Mouse (Mus musculus): ENCODE measurements around the gene Pink1.
A peak's percentile ranks its signal among the peaks of the same experiment; 100 is the strongest.

Gene Pink1

DNA sequence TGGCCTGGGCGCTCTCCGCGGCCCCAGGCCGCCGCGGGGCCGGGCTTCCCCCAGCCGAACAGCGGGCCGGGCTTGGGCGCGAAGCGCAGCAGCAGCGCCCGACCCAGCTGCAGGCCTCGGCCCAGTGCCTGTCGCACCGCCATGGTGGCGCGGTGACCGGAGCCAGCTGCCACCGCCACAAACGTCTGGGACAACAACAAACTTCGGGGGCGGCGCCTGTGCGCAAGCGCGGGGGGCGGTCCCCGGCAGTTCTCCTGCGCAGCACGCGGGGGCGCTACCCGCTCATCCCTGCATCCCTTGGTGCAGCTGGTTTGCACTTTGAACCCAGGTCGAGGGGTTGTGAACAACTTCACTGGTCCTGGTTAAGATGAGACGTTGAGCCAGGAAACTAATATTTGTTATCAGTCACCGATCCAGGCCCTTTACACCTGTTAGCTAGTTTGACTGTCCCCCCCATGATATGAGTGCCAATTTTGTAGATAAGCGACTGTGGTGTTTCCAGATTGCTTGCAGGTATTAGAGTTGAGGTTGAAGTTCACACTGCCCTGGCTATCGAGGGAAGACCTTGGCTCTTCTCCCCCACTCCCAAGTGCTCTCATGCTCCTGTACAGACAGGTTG, at the start of gene Pink1:
Gene Pink1, minus strand, starts transcription at position 231 of the 619 bp plus-strand sequence.
- no peak for DNase-seq (ENCODE audit: low read depth)

DNA sequence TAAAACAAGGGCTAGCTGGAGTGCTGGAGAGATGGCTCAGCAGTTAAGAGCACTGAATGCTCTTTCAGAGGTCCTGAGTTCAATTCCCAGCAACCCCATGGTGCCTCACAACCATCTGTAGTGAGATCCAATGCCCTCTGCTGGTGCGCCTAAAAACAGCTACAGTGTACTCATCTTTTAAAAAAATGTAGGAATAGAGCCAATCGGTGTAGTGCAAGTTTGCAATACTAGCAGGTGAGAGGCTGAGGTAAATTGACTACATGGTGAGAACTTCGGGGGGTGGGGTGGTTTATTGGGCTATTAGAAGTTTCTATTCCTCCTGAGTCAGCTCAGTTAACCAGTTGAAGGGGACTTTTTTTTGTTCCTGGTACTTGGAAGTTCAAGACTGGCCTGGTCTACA, 49.0 kb upstream of the Pink1 start:
- DNase-seq (ENCODE audit: low read depth): no peak

DNA sequence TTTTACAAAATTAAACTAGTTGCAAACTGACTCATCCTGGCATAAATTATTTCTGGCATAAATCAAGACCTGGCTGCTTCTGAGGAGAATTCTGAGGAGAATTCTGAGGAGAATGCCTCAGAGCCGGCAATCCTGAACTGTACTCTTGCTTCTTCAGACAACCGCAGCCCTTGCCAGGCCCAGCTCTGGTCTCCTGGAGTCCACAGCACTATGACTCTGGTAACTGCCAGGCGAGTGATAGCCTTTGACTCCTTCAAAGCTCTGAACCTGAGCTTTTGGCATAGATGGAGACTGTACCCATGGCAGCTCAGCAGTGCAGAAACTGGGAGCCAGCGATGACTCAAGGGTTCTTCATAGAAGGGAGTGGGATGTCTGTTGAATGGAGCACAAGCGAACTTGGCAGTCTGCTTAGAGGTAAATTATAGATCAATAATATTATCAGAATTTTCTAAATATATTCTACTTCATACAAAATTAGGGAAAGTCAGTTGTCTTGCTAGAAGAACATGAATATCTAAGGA, 44.9 kb upstream of the Pink1 start:
- DNase-seq (ENCODE audit: low read depth): peak; percentile 37

GRCm38 (mm10) chr4:138368498-138369260, 42.6 kb upstream of the Pink1 start:
- DNase-seq (ENCODE audit: low read depth): no peak

GRCm38 (mm10) chr4:138367641-138368497, 41.8 kb upstream of the Pink1 start, which contains the start of gene Cda:
Gene Cda, minus strand, starts transcription at chr4:138367992.
- DNase-seq (ENCODE audit: low read depth): peak; percentile 83

- no peak for DNase-seq (ENCODE audit: low read depth)
Observed at GRCm38 (mm10) chr4:138366561-138366960, 40.5 kb upstream of the Pink1 start.

- no peak for DNase-seq (ENCODE audit: low read depth)
Observed at GRCm38 (mm10) chr4:138363511-138363910, 37.4 kb upstream of the Pink1 start.

- DNase-seq (ENCODE audit: low read depth): no peak
Observed at GRCm38 (mm10) chr4:138362883-138363282, 36.8 kb upstream of the Pink1 start.

DNA sequence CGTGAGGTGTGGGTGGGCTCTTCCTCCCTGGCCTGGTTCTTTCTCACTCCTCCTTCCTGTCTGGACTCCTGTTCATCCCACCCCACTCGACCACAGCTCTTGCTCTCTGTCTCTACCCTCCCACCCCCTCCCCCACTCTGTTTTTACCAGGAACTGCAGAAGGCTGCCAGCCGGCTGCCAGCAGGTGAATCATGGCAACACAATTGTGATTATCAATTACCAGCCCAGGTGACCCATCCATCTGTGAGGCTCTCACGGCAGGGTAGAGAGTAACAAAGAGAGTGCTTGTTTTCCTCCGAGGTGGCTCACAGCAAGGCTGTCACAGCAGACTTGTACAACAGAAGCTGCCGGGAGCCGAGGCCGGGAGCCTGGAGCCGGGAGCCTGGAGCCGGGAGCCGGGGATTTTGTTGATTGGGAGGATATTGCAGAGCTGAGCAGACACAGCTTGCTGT, 35.3 kb upstream of the Pink1 start:
- no peak for DNase-seq (ENCODE audit: low read depth)

DNA sequence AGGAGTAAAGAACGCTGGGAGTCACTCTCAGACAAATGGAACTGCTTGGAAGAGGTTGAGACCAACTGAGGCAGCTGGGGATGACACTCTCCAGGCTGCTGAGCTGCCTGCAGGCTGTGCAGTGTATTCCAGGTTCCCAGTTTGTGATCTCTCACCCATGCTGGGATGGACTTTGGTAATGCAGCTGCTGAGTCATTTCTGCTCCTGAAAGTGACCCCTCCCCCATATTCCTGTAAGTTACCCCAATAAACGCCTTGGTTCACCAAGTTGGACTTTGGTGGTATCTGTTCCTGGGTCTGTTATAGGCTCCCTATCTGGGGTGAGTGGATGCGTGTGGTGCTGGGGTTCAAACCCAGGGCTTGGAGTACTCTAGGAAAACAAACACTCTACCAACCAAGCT, 32.1 kb upstream of the Pink1 start:
- no peak for DNase-seq (ENCODE audit: low read depth)

- DNase-seq (ENCODE audit: low read depth): no peak
Observed at GRCm38 (mm10) chr4:138356551-138356950, 30.4 kb upstream of the Pink1 start.

DNA sequence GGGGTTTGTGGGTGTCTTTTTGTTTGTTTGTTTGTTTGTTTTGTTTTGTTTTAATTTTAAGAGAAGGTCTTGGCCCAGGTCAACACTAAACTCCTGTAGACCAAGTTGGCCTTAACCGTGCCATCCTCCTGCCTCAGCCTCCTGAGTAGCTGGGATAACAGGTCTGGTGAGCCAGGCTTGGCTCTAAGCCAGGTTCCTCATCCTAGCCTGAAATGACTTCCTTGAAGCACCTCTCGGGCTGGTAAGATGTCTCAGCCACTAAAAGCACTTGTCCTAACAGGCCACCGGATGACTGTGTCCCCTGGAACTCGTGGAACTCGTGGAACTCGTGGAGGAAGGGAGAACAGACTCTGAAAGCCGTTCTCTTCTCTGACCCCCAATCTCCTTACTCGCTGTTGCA, 30.0 kb upstream of the Pink1 start:
- DNase-seq (ENCODE audit: low read depth): no peak

- DNase-seq (ENCODE audit: low read depth): no peak
Observed at GRCm38 (mm10) chr4:138355496-138355895, 29.4 kb upstream of the Pink1 start.

GRCm38 (mm10) chr4:138353438-138354171, 27.5 kb upstream of the Pink1 start:
- DNase-seq (ENCODE audit: low read depth): no peak

- no peak for DNase-seq (ENCODE audit: low read depth)
Observed at GRCm38 (mm10) chr4:138352692-138353091, 26.6 kb upstream of the Pink1 start.

- no peak for DNase-seq (ENCODE audit: low read depth)
Observed at GRCm38 (mm10) chr4:138351821-138352220, 25.7 kb upstream of the Pink1 start.

DNA sequence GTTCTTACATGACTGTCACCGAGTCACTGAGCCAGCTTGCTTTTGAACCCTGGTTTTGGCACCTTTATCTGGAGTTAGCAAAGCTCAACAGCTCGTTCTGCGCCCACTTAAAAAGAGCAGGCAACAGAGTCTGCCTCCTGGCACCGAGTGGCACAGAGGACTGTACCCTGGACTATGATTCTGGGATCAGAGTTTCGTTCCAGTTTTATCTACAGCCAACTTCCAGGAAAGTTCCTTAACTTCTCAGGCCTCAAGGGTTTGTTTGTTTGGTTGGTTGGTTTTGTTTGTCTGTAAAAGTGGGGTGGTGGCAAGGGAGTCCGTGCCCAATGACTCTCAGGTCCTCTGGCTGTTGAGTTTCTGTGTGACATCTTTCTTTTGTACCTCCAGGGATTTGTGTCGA, 22.6 kb upstream of the Pink1 start:
- no peak for DNase-seq (ENCODE audit: low read depth)

DNA sequence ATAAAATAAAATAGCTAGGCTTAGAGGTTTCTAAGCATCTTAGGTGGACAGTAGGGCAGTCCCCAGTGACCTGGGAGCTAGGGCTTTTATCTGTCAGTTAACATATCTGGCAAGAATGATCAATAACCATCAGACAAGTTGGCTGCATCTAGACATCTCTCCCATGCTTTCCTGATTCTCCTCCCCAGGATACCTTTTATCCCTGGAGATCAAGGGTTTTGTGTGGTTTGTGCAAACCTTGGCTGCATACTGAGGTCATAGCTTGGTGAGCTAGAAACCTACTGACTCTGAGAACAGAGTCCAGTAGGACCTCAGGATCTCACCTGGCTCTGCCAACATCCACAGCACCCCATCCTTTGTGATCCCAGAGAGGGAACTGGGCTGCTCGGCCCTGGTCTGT, 21.2 kb upstream of the Pink1 start:
- DNase-seq (ENCODE audit: low read depth): no peak

DNA sequence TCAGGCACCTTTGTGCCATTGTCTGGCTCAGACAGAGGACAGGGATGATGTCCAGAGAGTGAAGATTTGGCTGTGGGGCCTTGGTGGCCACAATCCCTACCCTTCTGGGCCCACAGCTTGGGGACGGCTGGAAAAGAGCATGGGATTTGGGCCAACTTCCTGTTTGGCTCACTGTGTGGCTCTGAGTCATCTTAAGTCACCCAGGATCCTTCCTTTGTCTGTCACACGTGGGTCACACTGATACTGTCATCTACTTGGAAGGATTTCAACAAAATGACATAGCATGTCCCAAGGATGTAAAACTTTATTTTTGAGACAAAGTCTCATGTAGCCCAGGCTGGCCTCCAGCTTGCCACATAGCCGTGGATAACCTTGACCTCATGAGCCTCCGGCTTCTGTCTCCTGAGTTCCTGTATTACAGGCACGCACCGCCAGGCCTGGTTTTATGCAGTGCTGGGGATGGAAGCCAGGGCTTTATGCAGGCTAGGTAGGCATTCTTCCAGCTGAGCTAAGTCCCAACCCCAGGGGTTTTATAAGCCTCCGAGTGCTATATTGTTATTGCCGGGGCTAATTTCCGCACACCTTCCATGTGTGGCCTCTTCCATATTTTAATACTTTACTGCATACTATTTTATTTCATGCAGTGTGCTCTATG, 18.9 kb upstream of the Pink1 start:
- no peak for DNase-seq (ENCODE audit: low read depth)

DNA sequence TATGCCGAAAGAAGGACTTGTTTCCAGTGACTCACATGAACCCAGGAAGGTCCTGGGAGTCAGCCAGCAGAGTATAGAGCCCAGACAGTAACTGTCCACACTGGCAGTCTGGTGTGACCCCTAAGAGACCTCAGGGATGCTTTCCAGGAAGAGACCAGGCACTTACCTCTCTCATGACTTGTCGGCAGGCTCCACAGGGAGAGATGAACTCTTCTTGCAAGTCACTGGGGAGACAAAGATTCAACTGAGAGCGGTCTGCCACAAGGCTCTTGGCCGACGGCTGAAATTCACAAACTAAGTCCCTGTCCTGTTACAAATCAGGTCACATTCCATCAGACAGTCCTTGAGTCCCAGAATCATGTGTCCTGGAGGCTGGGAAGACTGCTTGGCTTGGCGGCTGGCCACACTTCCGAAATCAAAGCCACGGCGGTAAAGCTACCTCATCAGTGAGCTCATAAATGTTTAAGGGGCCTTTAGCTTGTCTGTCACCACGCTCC, 17.3 kb upstream of the Pink1 start:
- no peak for DNase-seq (ENCODE audit: low read depth)

DNA sequence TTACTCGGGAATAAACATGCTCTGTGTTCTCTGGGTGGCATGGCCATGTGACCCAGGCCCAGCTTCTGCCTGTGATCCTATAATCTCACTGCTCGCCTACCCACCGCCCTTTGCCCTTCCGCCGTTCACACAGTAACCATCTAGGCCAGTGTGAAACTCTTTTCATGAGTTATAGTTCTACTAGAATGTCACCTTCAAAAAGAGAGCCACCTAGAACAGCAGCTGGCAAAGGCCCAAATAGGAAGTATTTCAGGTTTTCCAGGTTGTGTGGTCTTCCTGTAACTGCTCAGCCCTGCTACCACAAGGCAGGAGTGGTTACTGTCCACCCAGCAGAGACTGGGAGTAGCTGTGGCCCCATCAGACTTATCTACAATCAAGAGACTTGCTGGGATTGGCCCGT, 16.7 kb upstream of the Pink1 start:
- DNase-seq (ENCODE audit: low read depth): no peak
